Mouse (Mus musculus): ENCODE results near the gene Kif24. TPM values are rescaled to one million over a fixed set of nuclear protein-coding genes. Genes with fewer than 3 reads are reported as not detected.

Kif24 gene
- polyA plus RNA-seq, 1 experiment, result 1.2 TPM

- Histone ChIP-seq H3K4me1 (peaks cover 14% of the 10 kb centered on the region), H3K36me3 (replicated peaks; ENCODE audit: low read length) (peaks cover 59% of the 10 kb centered on the region), H3K9me3 (no peaks in the 10 kb centered on the region), H3K27me3 (replicated peaks) (no peaks in the 10 kb centered on the region), H3K4me3 (replicated peaks) (no peak overlapping the region)
- TF ChIP-seq FLI1 (IDR thresholded peaks at IDR 0.05; ENCODE audit: low read length) (no peak), GATA1 (IDR thresholded peaks at IDR 0.05; ENCODE audit: borderline replicate concordance, low read length) (no peak)
These were observed 25.8 kb downstream of the Kif24 start for GRCm38 (mm10) chr4:41438931-41439330.

- peaks cover 55% of the 10 kb centered on the region for H3K36me3 ChIP-seq (replicated peaks; ENCODE audit: low read length)
These were observed 47.7 kb downstream of the Kif24 start for GRCm38 (mm10) chr4:41416966-41417365.

DNA sequence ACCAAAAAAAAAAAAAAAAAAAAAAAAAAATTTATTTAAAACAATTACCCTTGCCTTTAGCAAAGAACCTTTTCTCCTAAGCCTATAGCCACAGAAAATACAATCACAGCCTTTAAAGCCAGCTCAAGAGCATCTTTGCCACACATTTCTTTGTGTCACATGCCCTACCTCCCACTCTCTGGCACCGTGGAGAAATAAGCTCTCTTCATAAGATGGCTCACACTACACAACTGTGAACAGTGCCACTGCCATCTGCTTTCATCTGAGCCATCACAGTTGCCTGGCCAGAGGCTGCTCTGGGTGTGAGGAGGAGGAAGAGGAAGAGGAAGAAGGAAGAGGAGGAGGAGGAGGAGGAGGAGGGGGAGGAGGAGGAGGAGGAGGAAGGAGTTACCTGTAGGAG lies 55.3 kb downstream of the Kif24 start:
- peaks cover 86% of the 10 kb centered on the region for H3K36me3 ChIP-seq (replicated peaks; ENCODE audit: low read length)

More at GRCm38 (mm10) chr4:41416966-41417365, 47.7 kb downstream of the Kif24 start:
- Histone ChIP-seq H3K9me3 (no peaks in the 10 kb centered on the region), H3K4me1 (peaks cover 3% of the 10 kb centered on the region; the same call in 1 of the 2 replicates), H3K27me3 (replicated peaks) (no peaks in the 10 kb centered on the region), H3K4me3 (replicated peaks) (no peak overlapping the region)
- TF ChIP-seq FLI1 (IDR thresholded peaks at IDR 0.05; ENCODE audit: low read length), result no peak
- no peak for TF ChIP-seq GATA1 (IDR thresholded peaks at IDR 0.05; ENCODE audit: borderline replicate concordance, low read length)

GRCm38 (mm10) chr4:41407353-41407752 lies 57.3 kb downstream of the Kif24 start:
- no peak for TF ChIP-seq GATA1 (IDR thresholded peaks at IDR 0.05; ENCODE audit: borderline replicate concordance, low read length)
- TF ChIP-seq FLI1 (IDR thresholded peaks at IDR 0.05; ENCODE audit: low read length), result no peak
- no peaks in the 10 kb centered on the region for H3K27me3 ChIP-seq (replicated peaks)
- peaks cover 4% of the 10 kb centered on the region; the same call in 1 of the 2 replicates for H3K9me3 ChIP-seq
- H3K36me3 ChIP-seq (replicated peaks; ENCODE audit: low read length), result peaks cover 91% of the 10 kb centered on the region
- H3K4me1 ChIP-seq, result no peaks in the 10 kb centered on the region
- no peak overlapping the region for H3K4me3 ChIP-seq (replicated peaks)

More for the DNA sequence above, 55.3 kb downstream of the Kif24 start:
- TF ChIP-seq GATA1 (IDR thresholded peaks at IDR 0.05; ENCODE audit: borderline replicate concordance, low read length) (no peak), FLI1 (IDR thresholded peaks at IDR 0.05; ENCODE audit: low read length) (no peak)
- Histone ChIP-seq H3K27me3 (replicated peaks) (no peaks in the 10 kb centered on the region), H3K9me3 (peaks cover 4% of the 10 kb centered on the region; the same call in 1 of the 2 replicates), H3K4me3 (replicated peaks) (no peak overlapping the region), H3K4me1 (no peaks in the 10 kb centered on the region)

DNA sequence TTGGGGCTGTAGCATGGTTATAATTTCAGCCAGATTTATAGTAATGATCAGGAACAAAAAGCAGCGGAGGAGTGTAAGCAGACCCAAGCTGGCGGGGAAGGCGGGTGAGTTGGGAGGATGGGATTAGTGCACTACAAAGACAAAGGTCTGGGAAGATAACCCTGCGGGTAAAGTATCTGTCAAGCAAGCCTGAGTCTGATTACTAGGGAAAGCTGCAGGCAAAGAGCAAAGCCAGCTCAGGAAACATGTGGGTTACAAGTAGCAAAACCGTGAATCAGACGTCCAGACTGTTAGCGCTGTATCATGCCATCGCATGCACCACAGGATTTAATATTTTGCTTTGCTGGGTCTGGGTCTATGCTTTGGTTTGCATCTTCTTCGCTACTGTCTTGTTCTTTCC lies 58.1 kb downstream of the Kif24 start:
- H3K27me3 ChIP-seq (replicated peaks), result no peaks in the 10 kb centered on the region
- H3K9me3 ChIP-seq, result peaks cover 4% of the 10 kb centered on the region; the same call in 1 of the 2 replicates
- TF ChIP-seq GATA1 (IDR thresholded peaks at IDR 0.05; ENCODE audit: borderline replicate concordance, low read length), result no peak
- TF ChIP-seq FLI1 (IDR thresholded peaks at IDR 0.05; ENCODE audit: low read length), result no peak
- H3K4me3 ChIP-seq (replicated peaks), result no peak overlapping the region
- peaks cover 92% of the 10 kb centered on the region for H3K36me3 ChIP-seq (replicated peaks; ENCODE audit: low read length)
- H3K4me1 ChIP-seq, result no peaks in the 10 kb centered on the region

GRCm38 (mm10) chr4:41401573-41401972 lies 63.1 kb downstream of the Kif24 start:
- no peaks in the 10 kb centered on the region for H3K9me3 ChIP-seq
- no peak overlapping the region for H3K4me3 ChIP-seq (replicated peaks)
- no peaks in the 10 kb centered on the region for H3K4me1 ChIP-seq
- H3K27me3 ChIP-seq (replicated peaks), result no peaks in the 10 kb centered on the region
- peaks cover 94% of the 10 kb centered on the region for H3K36me3 ChIP-seq (replicated peaks; ENCODE audit: low read length)
- TF ChIP-seq FLI1 (IDR thresholded peaks at IDR 0.05; ENCODE audit: low read length), result no peak
- no peak for TF ChIP-seq GATA1 (IDR thresholded peaks at IDR 0.05; ENCODE audit: borderline replicate concordance, low read length)

DNA sequence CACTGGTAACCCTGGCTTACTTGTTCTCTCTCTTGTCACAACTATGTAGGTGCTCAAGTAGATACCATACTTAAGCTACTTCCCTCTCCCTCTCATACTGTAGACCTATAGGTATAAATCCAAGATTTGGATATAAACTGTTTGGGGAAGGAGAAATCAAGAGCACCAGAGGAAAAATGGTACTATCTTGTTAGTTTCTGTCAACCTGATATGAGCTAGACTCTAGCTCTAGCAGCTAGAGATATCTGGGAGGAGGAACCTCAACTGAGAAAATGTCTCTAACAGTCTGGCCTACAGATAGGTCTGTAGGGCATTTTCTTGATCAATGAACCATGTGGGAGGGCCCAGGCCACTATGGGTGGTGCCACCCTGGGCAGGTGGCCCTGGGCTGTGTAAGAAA lies 63.5 kb downstream of the Kif24 start:
- Histone ChIP-seq H3K4me1 (no peaks in the 10 kb centered on the region), H3K9me3 (no peaks in the 10 kb centered on the region), H3K36me3 (replicated peaks; ENCODE audit: low read length) (peaks cover 92% of the 10 kb centered on the region), H3K27me3 (replicated peaks) (no peaks in the 10 kb centered on the region), H3K4me3 (replicated peaks) (no peak overlapping the region)
- TF ChIP-seq GATA1 (IDR thresholded peaks at IDR 0.05; ENCODE audit: borderline replicate concordance, low read length) (no peak), FLI1 (IDR thresholded peaks at IDR 0.05; ENCODE audit: low read length) (no peak)

- Histone ChIP-seq H3K4me3 (replicated peaks) (no peak overlapping the region), H3K36me3 (replicated peaks; ENCODE audit: low read length) (peaks cover 96% of the 10 kb centered on the region), H3K9me3 (no peaks in the 10 kb centered on the region), H3K4me1 (no peaks in the 10 kb centered on the region), H3K27me3 (replicated peaks) (no peaks in the 10 kb centered on the region)
- TF ChIP-seq GATA1 (IDR thresholded peaks at IDR 0.05; ENCODE audit: borderline replicate concordance, low read length) (no peak), FLI1 (IDR thresholded peaks at IDR 0.05; ENCODE audit: low read length) (no peak)
These were observed 64.8 kb downstream of the Kif24 start for GRCm38 (mm10) chr4:41399904-41400303.

GRCm38 (mm10) chr4:41398353-41398752 lies 66.3 kb downstream of the Kif24 start:
- Histone ChIP-seq H3K9me3 (no peaks in the 10 kb centered on the region), H3K4me1 (no peaks in the 10 kb centered on the region), H3K4me3 (replicated peaks) (no peak overlapping the region), H3K27me3 (replicated peaks) (no peaks in the 10 kb centered on the region), H3K36me3 (replicated peaks; ENCODE audit: low read length) (peaks cover 96% of the 10 kb centered on the region)
- no peak for TF ChIP-seq GATA1 (IDR thresholded peaks at IDR 0.05; ENCODE audit: borderline replicate concordance, low read length)
- no peak for TF ChIP-seq FLI1 (IDR thresholded peaks at IDR 0.05; ENCODE audit: low read length)

- no peaks in the 10 kb centered on the region for H3K9me3 ChIP-seq
- H3K4me1 ChIP-seq, result peaks cover 14% of the 10 kb centered on the region
- TF ChIP-seq FLI1 (IDR thresholded peaks at IDR 0.05; ENCODE audit: low read length), result no peak
- TF ChIP-seq GATA1 (IDR thresholded peaks at IDR 0.05; ENCODE audit: borderline replicate concordance, low read length), result no peak
- peaks cover 94% of the 10 kb centered on the region for H3K36me3 ChIP-seq (replicated peaks; ENCODE audit: low read length)
- H3K27me3 ChIP-seq (replicated peaks), result no peaks in the 10 kb centered on the region
- no peak overlapping the region for H3K4me3 ChIP-seq (replicated peaks)
These were observed 70.0 kb downstream of the Kif24 start for GRCm38 (mm10) chr4:41394651-41395050.

- Histone ChIP-seq H3K4me1 (peaks cover 51% of the 10 kb centered on the region), H3K9me3 (no peaks in the 10 kb centered on the region), H3K36me3 (replicated peaks; ENCODE audit: low read length) (peaks cover 97% of the 10 kb centered on the region), H3K4me3 (replicated peaks) (no peak overlapping the region), H3K27me3 (replicated peaks) (no peaks in the 10 kb centered on the region)
- TF ChIP-seq FLI1 (IDR thresholded peaks at IDR 0.05; ENCODE audit: low read length) (no peak), GATA1 (IDR thresholded peaks at IDR 0.05; ENCODE audit: borderline replicate concordance, low read length) (no peak)
These were observed 73.7 kb downstream of the Kif24 start for GRCm38 (mm10) chr4:41391015-41391414.
